Mouse (Mus musculus): Measurements from ENCODE around the gene Spg7. TPM values are rescaled to one million over a fixed set of nuclear protein-coding genes. Genes with fewer than 3 reads are reported as not detected.

The Spg7 gene
- polyA plus RNA-seq, 1 experiment from 2014 or later, result 41.3 TPM

- DNase-seq (ENCODE audit: low spot score), result no peak
Measured at GRCm38 (mm10) chr8:123135406-123135805, 72.7 kb downstream of the Spg7 start.

GRCm38 (mm10) chr8:123135806-123136205, 73.1 kb downstream of the Spg7 start:
- no peaks in the 10 kb centered on the region for H3K36me3 ChIP-seq (ENCODE audit: control insufficient read depth, insufficient read depth, low read length)
- no peaks in the 10 kb centered on the region for H3K27me3 ChIP-seq (replicated peaks; ENCODE audit: control insufficient read depth, insufficient read depth, low read length)
- WGBS, result 55% methylated on average over 9 of the region's 9 CpGs
- no peak for DNase-seq (ENCODE audit: low spot score)
- H3K4me3 ChIP-seq (ENCODE audit: low read depth, low read length), result no peak overlapping the region
- H3K27ac ChIP-seq (ENCODE audit: low read depth, low read length), result no peak overlapping the region
- H3K4me1 ChIP-seq (replicated peaks; ENCODE audit: control insufficient read depth, insufficient read depth, low read length), result 0 out of 2 replicates have a peak, but pooled peaks cover 3% of the 10 kb centered on the region
- ATAC-seq (replicated peaks; ENCODE audit: low FRiP score), result no peak
- H3K9me3 ChIP-seq (ENCODE audit: control insufficient read depth, low read length), result 0 out of 2 replicates have a peak, but pooled peaks cover 2% of the 10 kb centered on the region
- H3K4me2 ChIP-seq, result no peak overlapping the region
- no peak overlapping the region for H3K9ac ChIP-seq (ENCODE audit: low read depth, low read length)

More at GRCm38 (mm10) chr8:123135406-123135805, 72.7 kb downstream of the Spg7 start:
- no peaks in the 10 kb centered on the region for H3K36me3 ChIP-seq (ENCODE audit: control insufficient read depth, insufficient read depth, low read length)
- H3K4me3 ChIP-seq (ENCODE audit: low read depth, low read length), result no peak overlapping the region
- H3K9ac ChIP-seq (ENCODE audit: low read depth, low read length), result no peak overlapping the region
- 43% methylated on average over 7 of the region's 7 CpGs for WGBS
- no peaks in the 10 kb centered on the region for H3K27me3 ChIP-seq (replicated peaks; ENCODE audit: control insufficient read depth, insufficient read depth, low read length)
- H3K4me2 ChIP-seq, result no peak overlapping the region
- 0 out of 2 replicates have a peak, but pooled peaks cover 2% of the 10 kb centered on the region for H3K9me3 ChIP-seq (ENCODE audit: control insufficient read depth, low read length)
- 0 out of 2 replicates have a peak, but pooled peaks cover 3% of the 10 kb centered on the region for H3K4me1 ChIP-seq (replicated peaks; ENCODE audit: control insufficient read depth, insufficient read depth, low read length)
- no peak for ATAC-seq (replicated peaks; ENCODE audit: low FRiP score)
- no peak overlapping the region for H3K27ac ChIP-seq (ENCODE audit: low read depth, low read length)

GRCm38 (mm10) chr8:123136287-123136686, 73.5 kb downstream of the Spg7 start:
- Histone ChIP-seq H3K4me2 (no peak overlapping the region), H3K36me3 (ENCODE audit: control insufficient read depth, insufficient read depth, low read length) (no peaks in the 10 kb centered on the region), H3K27ac (ENCODE audit: low read depth, low read length) (no peak overlapping the region), H3K9me3 (ENCODE audit: control insufficient read depth, low read length) (0 out of 2 replicates have a peak, but pooled peaks cover 2% of the 10 kb centered on the region), H3K27me3 (replicated peaks; ENCODE audit: control insufficient read depth, insufficient read depth, low read length) (no peaks in the 10 kb centered on the region), H3K4me1 (replicated peaks; ENCODE audit: control insufficient read depth, insufficient read depth, low read length) (0 out of 2 replicates have a peak, but pooled peaks cover 3% of the 10 kb centered on the region), H3K4me3 (ENCODE audit: low read depth, low read length) (no peak overlapping the region), H3K9ac (ENCODE audit: low read depth, low read length) (no peak overlapping the region)
- DNase-seq (ENCODE audit: low spot score) (no peak), ATAC-seq (replicated peaks; ENCODE audit: low FRiP score) (no peak)
- 83% methylated on average over 9 of the region's 9 CpGs for WGBS

GRCm38 (mm10) chr8:123137645-123138077, 74.9 kb downstream of the Spg7 start:
- Histone ChIP-seq H3K27ac (ENCODE audit: low read depth, low read length) (no peak overlapping the region; the same call in 1 of the 2 replicates), H3K4me1 (replicated peaks; ENCODE audit: control insufficient read depth, insufficient read depth, low read length) (0 out of 2 replicates have a peak, but pooled peaks cover 3% of the 10 kb centered on the region), H3K9me3 (ENCODE audit: control insufficient read depth, low read length) (0 out of 2 replicates have a peak, but pooled peaks cover 2% of the 10 kb centered on the region), H3K27me3 (replicated peaks; ENCODE audit: control insufficient read depth, insufficient read depth, low read length) (no peaks in the 10 kb centered on the region), H3K9ac (ENCODE audit: low read depth, low read length) (no peak overlapping the region), H3K36me3 (ENCODE audit: control insufficient read depth, insufficient read depth, low read length) (no peaks in the 10 kb centered on the region), H3K4me2 (no peak overlapping the region), H3K4me3 (ENCODE audit: low read depth, low read length) (no peak overlapping the region)
- no peak for ATAC-seq (replicated peaks; ENCODE audit: low FRiP score)
- DNase-seq (ENCODE audit: low spot score), result no peak
- WGBS, result 29% methylated on average over 2 of the region's 2 CpGs

- DNase-seq (ENCODE audit: low spot score) (no peak), ATAC-seq (replicated peaks; ENCODE audit: low FRiP score) (no peak)
- Histone ChIP-seq H3K27me3 (replicated peaks; ENCODE audit: control insufficient read depth, insufficient read depth, low read length) (no peaks in the 10 kb centered on the region), H3K4me2 (no peak overlapping the region), H3K36me3 (ENCODE audit: control insufficient read depth, insufficient read depth, low read length) (no peaks in the 10 kb centered on the region), H3K4me1 (replicated peaks; ENCODE audit: control insufficient read depth, insufficient read depth, low read length) (0 out of 2 replicates have a peak, but pooled peaks cover 3% of the 10 kb centered on the region), H3K4me3 (ENCODE audit: low read depth, low read length) (no peak overlapping the region), H3K9ac (ENCODE audit: low read depth, low read length) (no peak overlapping the region), H3K27ac (ENCODE audit: low read depth, low read length) (no peak overlapping the region), H3K9me3 (ENCODE audit: control insufficient read depth, low read length) (no peaks in the 10 kb centered on the region)
- 51% methylated on average over 4 of the region's 4 CpGs for WGBS
Measured at GRCm38 (mm10) chr8:123138741-123139140, 76.0 kb downstream of the Spg7 start.

GRCm38 (mm10) chr8:123141741-123142462, 79.2 kb downstream of the Spg7 start:
- DNase-seq (ENCODE audit: low spot score), result no peak
- no peaks in the 10 kb centered on the region for H3K9me3 ChIP-seq (ENCODE audit: control insufficient read depth, low read length)
- no peak overlapping the region for H3K4me3 ChIP-seq (ENCODE audit: low read depth, low read length)
- no peak overlapping the region for H3K9ac ChIP-seq (ENCODE audit: low read depth, low read length)
- no peak overlapping the region for H3K27ac ChIP-seq (ENCODE audit: low read depth, low read length)
- no peaks in the 10 kb centered on the region for H3K36me3 ChIP-seq (ENCODE audit: control insufficient read depth, insufficient read depth, low read length)
- H3K4me1 ChIP-seq (replicated peaks; ENCODE audit: control insufficient read depth, insufficient read depth, low read length), result 0 out of 2 replicates have a peak, but pooled peaks cover 3% of the 10 kb centered on the region
- no peaks in the 10 kb centered on the region for H3K27me3 ChIP-seq (replicated peaks; ENCODE audit: control insufficient read depth, insufficient read depth, low read length)
- no peak overlapping the region for H3K4me2 ChIP-seq
- 84% methylated on average over 14 of the region's 14 CpGs for WGBS
- ATAC-seq (replicated peaks; ENCODE audit: low FRiP score), result no peak

- Histone ChIP-seq H3K27me3 (replicated peaks; ENCODE audit: control insufficient read depth, insufficient read depth, low read length) (no peaks in the 10 kb centered on the region), H3K9ac (ENCODE audit: low read depth, low read length) (no peak overlapping the region), H3K9me3 (ENCODE audit: control insufficient read depth, low read length) (no peaks in the 10 kb centered on the region), H3K4me2 (no peak overlapping the region), H3K27ac (ENCODE audit: low read depth, low read length) (no peak overlapping the region), H3K4me3 (ENCODE audit: low read depth, low read length) (no peak overlapping the region), H3K4me1 (replicated peaks; ENCODE audit: control insufficient read depth, insufficient read depth, low read length) (no peaks in the 10 kb centered on the region), H3K36me3 (ENCODE audit: control insufficient read depth, insufficient read depth, low read length) (no peaks in the 10 kb centered on the region)
- ATAC-seq (replicated peaks; ENCODE audit: low FRiP score) (no peak), DNase-seq (ENCODE audit: low spot score) (no peak)
- WGBS, result 45% methylated on average over 6 of the region's 6 CpGs
Measured at GRCm38 (mm10) chr8:123145279-123145678, 82.5 kb downstream of the Spg7 start.

GRCm38 (mm10) chr8:123146390-123146789, 83.6 kb downstream of the Spg7 start:
- H3K9ac ChIP-seq (ENCODE audit: low read depth, low read length), result no peak overlapping the region
- H3K27me3 ChIP-seq (replicated peaks; ENCODE audit: control insufficient read depth, insufficient read depth, low read length), result no peaks in the 10 kb centered on the region
- no peaks in the 10 kb centered on the region for H3K9me3 ChIP-seq (ENCODE audit: control insufficient read depth, low read length)
- no peaks in the 10 kb centered on the region for H3K4me1 ChIP-seq (replicated peaks; ENCODE audit: control insufficient read depth, insufficient read depth, low read length)
- no peak overlapping the region for H3K4me2 ChIP-seq
- no peak overlapping the region for H3K27ac ChIP-seq (ENCODE audit: low read depth, low read length)
- no peaks in the 10 kb centered on the region for H3K36me3 ChIP-seq (ENCODE audit: control insufficient read depth, insufficient read depth, low read length)
- ATAC-seq (replicated peaks; ENCODE audit: low FRiP score) (no peak), DNase-seq (ENCODE audit: low spot score) (no peak)
- no peak overlapping the region for H3K4me3 ChIP-seq (ENCODE audit: low read depth, low read length)
- WGBS, result 83% methylated on average over 7 of the region's 7 CpGs

Measured in liver, embryonic 11.5 days (tissue).